26 mouse cellular contexts compared by ENCODE assay signal in the genomic region with DNA sequence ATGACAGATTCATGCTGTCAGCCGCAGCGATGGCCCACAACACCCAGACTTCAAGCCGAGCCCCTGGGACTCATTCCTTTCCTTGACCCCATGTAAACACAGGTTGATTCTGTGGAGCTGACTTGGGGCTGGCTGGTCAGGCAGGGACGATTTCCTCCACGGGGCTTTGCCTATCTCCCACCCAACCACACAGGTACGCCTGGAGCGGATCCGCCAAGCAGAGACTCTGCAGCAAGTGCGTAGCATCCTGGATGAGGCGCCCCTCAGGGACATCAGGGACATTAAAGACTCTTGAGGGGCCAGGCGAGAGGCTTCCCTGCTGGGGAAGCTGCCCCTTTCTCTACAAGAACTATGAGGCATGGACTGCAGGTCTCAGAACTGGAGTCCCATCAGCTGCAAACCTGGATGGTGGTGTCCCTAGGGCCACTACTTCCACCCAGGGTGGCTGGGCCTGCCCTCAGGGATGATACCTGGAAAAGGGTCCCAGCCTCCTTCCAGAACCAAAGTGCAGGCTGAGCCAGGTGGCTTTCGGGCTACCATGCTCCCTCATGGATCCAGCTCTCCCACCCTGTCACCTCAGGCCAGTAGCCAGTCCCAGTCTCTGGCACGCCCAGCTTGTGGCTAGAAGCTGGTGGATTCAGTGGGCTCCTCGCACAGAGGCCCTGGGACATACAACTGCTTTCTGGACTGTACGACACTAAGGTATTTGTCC. TPM values are rescaled to one million over a fixed set of nuclear protein-coding genes. Genes with fewer than 3 reads are reported as not detected.
"Had no signal": no experiment of that assay in that cellular context is flagged by ENCODE, and none has a peak within 500 bp of the region (broad histone marks: within the 10 kb centered on the region; RNA-seq: fewer than 3 reads in every experiment).

No protein-coding gene starts in this region.

- H3K27me3 ChIP-seq: kidney, embryonic 15.5 days; limb, embryonic 12.5 days; liver, embryonic 12.5 days; liver, embryonic 15.5 days; lung, embryonic 15.5 days; megakaryocyte, embryonic 14.5 days; midbrain, embryonic 13.5 days; stomach, embryonic 15.5 days had no signal

- H3K4me2 ChIP-seq: kidney, embryonic 15.5 days; limb, embryonic 12.5 days; liver, embryonic 12.5 days; liver, embryonic 15.5 days; lung, embryonic 15.5 days; midbrain, embryonic 13.5 days; stomach, embryonic 15.5 days had no signal

- H3K9ac ChIP-seq: kidney, embryonic 15.5 days; limb, embryonic 12.5 days; liver, embryonic 12.5 days; liver, embryonic 15.5 days; lung, embryonic 15.5 days; midbrain, embryonic 13.5 days; stomach, embryonic 15.5 days had no signal

- DNase-seq: kidney, adult 2 months; kidney, postnatal 36 days; layer of hippocampus, postnatal 36 days; liver; lung, adult 18-20 months; lung, postnatal 10 days; lung, postnatal 36 days; thymus, adult 2 months; thymus, postnatal 14 days; thymus, postnatal 4 days had no signal

- ATAC-seq: liver, embryonic 12.5 days; midbrain, embryonic 13.5 days; midbrain, embryonic 16.5 days had no signal

- H3K4me1 ChIP-seq: kidney, embryonic 15.5 days; limb, embryonic 12.5 days; liver, embryonic 12.5 days; liver, embryonic 15.5 days; lung, embryonic 15.5 days; midbrain, embryonic 10.5 days; midbrain, embryonic 13.5 days; stomach, embryonic 15.5 days had no signal

- H3K4me3 ChIP-seq: kidney, embryonic 15.5 days; left cerebral cortex, adult 2 months; limb, embryonic 12.5 days; liver, embryonic 12.5 days; liver, embryonic 15.5 days; lung, embryonic 15.5 days; megakaryocyte, embryonic 14.5 days; midbrain, embryonic 10.5 days; midbrain, embryonic 13.5 days; stomach, embryonic 15.5 days had no signal

- H3K27ac ChIP-seq: kidney, embryonic 15.5 days; left cerebral cortex, adult 2 months; limb, embryonic 12.5 days; liver, embryonic 12.5 days; liver, embryonic 15.5 days; lung, embryonic 15.5 days; midbrain, embryonic 13.5 days; stomach, embryonic 15.5 days had no signal

- H3K9me3 ChIP-seq: kidney, embryonic 15.5 days; limb, embryonic 12.5 days; liver, embryonic 12.5 days; liver, embryonic 15.5 days; lung, embryonic 15.5 days; megakaryocyte, embryonic 14.5 days; midbrain, embryonic 10.5 days; midbrain, embryonic 13.5 days; stomach, embryonic 15.5 days had no signal

RNA-seq across cellular contexts. Expression of a gene that starts 30.6 kb away (rescaled TPM):
- total RNA-seq: layer of hippocampus, adult 8-10 months; layer of hippocampus, postnatal 36 days; left cerebral cortex, adult 2 months; left cerebral cortex, postnatal 10 days; left cerebral cortex, postnatal 36 days had no signal
- polyA plus RNA-seq: limb, embryonic 12.5 days; liver, embryonic 12.5 days; lung, embryonic 15.5 days; midbrain, embryonic 13.5 days; midbrain, embryonic 16.5 days; neural tube, embryonic 11.5 days; neural tube, embryonic 14.5 days had no signal
